Mouse (Mus musculus) c-Kit-positive CD71-positive TER-119-positive erythroid progenitor cells, embryonic 14.5 days (primary cell): Measurements from ENCODE around the gene Bclaf3.

Source experiments
- DNase-seq: peaks from one replicate; pipeline ENCODE4 v3.0.0-alpha.2; 2013; ENCODE audit warnings: low spot score

Bclaf3 gene

GRCm38 (mm10) chrX:159626907-159627587 is 100.6 kb downstream of the Bclaf3 start, which contains the start of gene Sh3kbp1:
Gene Sh3kbp1, plus strand, starts transcription at chrX:159627272.
- DNase-seq = peak; percentile 41

- no peak for DNase-seq
These were observed 101.4 kb downstream of the Bclaf3 start for GRCm38 (mm10) chrX:159627588-159628566.

DNA sequence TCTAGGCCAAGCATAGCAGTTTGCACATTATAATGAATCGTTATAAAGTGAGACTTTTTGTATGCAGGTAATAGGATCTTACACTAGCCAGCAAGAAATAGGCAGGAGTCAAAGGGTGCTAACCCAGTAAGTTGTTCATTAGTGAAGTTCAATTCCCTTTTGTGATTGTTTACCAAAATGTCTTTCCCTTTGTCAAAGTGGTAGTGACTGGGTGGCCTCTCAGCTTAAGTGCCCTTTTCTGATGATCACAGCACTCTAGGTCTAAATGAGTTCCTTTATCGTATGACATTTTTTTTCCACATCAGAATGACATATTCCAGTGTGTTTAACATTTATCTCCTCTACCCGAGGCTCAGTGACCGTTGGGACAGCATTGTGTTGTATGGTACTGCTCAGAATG is 102.1 kb downstream of the Bclaf3 start:
- no peak for DNase-seq

DNA sequence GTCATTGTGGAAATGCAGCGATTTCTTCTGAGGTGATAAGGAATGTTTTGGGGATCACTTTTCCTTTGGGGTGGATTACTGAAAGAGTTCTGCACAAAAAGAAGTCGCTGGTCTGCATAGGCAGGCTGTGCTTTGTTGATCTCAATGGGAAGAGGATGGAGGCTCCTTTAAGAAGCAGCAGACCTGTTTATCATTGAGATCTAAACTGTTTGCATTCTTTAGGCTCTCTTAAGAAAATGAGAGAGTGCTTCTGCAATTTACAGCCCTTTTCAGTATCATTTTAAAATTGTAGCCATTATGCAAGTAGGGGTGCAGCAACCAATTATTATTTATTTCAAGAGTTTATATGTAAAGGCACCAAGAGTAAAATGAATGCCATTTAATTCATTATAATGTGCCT is 102.7 kb downstream of the Bclaf3 start:
- no peak for DNase-seq

GRCm38 (mm10) chrX:159638500-159639227 is 112.2 kb downstream of the Bclaf3 start:
- no peak for DNase-seq

DNA sequence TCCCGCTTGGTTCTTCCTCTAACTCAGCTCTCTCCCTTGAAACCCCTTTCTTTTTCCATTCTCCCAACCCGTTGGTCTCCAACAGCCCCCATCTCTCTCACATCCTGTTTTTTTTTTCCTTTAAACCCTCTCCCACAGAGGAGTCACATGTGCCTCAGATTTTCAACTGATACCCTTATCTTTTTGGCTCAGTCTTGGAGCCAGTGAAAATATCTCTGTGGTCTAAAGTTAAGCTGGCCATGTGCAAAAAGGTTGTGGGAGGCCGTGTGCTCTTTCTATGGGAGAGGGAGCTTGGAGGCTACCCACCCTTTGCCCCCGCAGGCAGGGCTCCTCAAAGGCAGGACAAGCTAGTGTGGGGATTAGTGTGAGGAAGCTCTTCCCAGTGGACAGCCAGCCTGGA is 113.5 kb downstream of the Bclaf3 start:
- DNase-seq = no peak
